Mouse (Mus musculus): ENCODE data around the gene Zbtb8os. TPM values are rescaled to one million over a fixed set of nuclear protein-coding genes. Genes with fewer than 3 reads are reported as not detected.

Zbtb8os gene
- polyA plus RNA-seq, 1 experiment from 2014 or later, result 60.8 TPM

GRCm38 (mm10) chr4:129383586-129383985, 48.1 kb downstream of the Zbtb8os start:
- no peak for TF ChIP-seq CTCF (IDR thresholded peaks at IDR 0.05; ENCODE audit: low read depth)
- Histone ChIP-seq H3K27ac (peak overlapping the region; percentile 19; the same call in 1 of the 2 replicates), H3K9ac (ENCODE audit: low read depth, low read length) (no peak overlapping the region), H3K4me2 (ENCODE audit: low read length) (peak overlapping the region; percentile 6; the same call in 1 of the 2 replicates), H3K36me3 (ENCODE audit: insufficient read depth, low read length) (no peaks in the 10 kb centered on the region), H3K9me3 (replicated peaks; ENCODE audit: low read length) (no peaks in the 10 kb centered on the region), H3K4me1 (replicated peaks; ENCODE audit: insufficient read depth, low read length) (no peaks in the 10 kb centered on the region; the same call in 1 of the 2 replicates), H3K4me3 (replicated peaks; ENCODE audit: low read depth, low read length) (no peak overlapping the region), H3K27me3 (ENCODE audit: insufficient read depth, low read length) (no peaks in the 10 kb centered on the region)
- DNase-seq (ENCODE audit: low spot score), result no peak
- ATAC-seq (replicated peaks; ENCODE audit: low FRiP score, low read depth), result no peak
- WGBS, result 84% methylated on average over 3 of the region's 3 CpGs

GRCm38 (mm10) chr4:129384440-129384839, 48.9 kb downstream of the Zbtb8os start:
- peak overlapping the region; percentile 32; the same call in 1 of the 2 replicates for H3K4me2 ChIP-seq (ENCODE audit: low read length)
- no peaks in the 10 kb centered on the region; the same call in 1 of the 2 replicates for H3K4me1 ChIP-seq (replicated peaks; ENCODE audit: insufficient read depth, low read length)
- 10% methylated on average over 6 of the region's 6 CpGs for WGBS
- no peak overlapping the region for H3K4me3 ChIP-seq (replicated peaks; ENCODE audit: low read depth, low read length)
- ATAC-seq (replicated peaks; ENCODE audit: low FRiP score, low read depth) (peak; percentile 66; the same call in 1 of the 2 replicates), DNase-seq (ENCODE audit: low spot score) (peak; percentile 89)
- no peaks in the 10 kb centered on the region for H3K36me3 ChIP-seq (ENCODE audit: insufficient read depth, low read length)
- no peak for TF ChIP-seq CTCF (IDR thresholded peaks at IDR 0.05; ENCODE audit: low read depth)
- H3K27me3 ChIP-seq (ENCODE audit: insufficient read depth, low read length), result no peaks in the 10 kb centered on the region
- peak overlapping the region; percentile 65; the same call in 1 of the 2 replicates for H3K27ac ChIP-seq
- no peaks in the 10 kb centered on the region for H3K9me3 ChIP-seq (replicated peaks; ENCODE audit: low read length)
- H3K9ac ChIP-seq (ENCODE audit: low read depth, low read length), result no peak overlapping the region

GRCm38 (mm10) chr4:129385685-129386084, 50.2 kb downstream of the Zbtb8os start:
- 76% methylated on average over 11 of the region's 11 CpGs for WGBS
- H3K9ac ChIP-seq (ENCODE audit: low read depth, low read length), result no peak overlapping the region
- H3K27ac ChIP-seq, result no peak overlapping the region
- TF ChIP-seq CTCF (IDR thresholded peaks at IDR 0.05; ENCODE audit: low read depth), result no peak
- no peak overlapping the region for H3K4me2 ChIP-seq (ENCODE audit: low read length)
- ATAC-seq (replicated peaks; ENCODE audit: low FRiP score, low read depth) (no peak), DNase-seq (ENCODE audit: low spot score) (no peak)
- no peaks in the 10 kb centered on the region for H3K27me3 ChIP-seq (ENCODE audit: insufficient read depth, low read length)
- H3K4me3 ChIP-seq (replicated peaks; ENCODE audit: low read depth, low read length), result no peak overlapping the region
- H3K9me3 ChIP-seq (replicated peaks; ENCODE audit: low read length), result no peaks in the 10 kb centered on the region
- no peaks in the 10 kb centered on the region for H3K36me3 ChIP-seq (ENCODE audit: insufficient read depth, low read length)
- no peaks in the 10 kb centered on the region; the same call in 1 of the 2 replicates for H3K4me1 ChIP-seq (replicated peaks; ENCODE audit: insufficient read depth, low read length)

DNA sequence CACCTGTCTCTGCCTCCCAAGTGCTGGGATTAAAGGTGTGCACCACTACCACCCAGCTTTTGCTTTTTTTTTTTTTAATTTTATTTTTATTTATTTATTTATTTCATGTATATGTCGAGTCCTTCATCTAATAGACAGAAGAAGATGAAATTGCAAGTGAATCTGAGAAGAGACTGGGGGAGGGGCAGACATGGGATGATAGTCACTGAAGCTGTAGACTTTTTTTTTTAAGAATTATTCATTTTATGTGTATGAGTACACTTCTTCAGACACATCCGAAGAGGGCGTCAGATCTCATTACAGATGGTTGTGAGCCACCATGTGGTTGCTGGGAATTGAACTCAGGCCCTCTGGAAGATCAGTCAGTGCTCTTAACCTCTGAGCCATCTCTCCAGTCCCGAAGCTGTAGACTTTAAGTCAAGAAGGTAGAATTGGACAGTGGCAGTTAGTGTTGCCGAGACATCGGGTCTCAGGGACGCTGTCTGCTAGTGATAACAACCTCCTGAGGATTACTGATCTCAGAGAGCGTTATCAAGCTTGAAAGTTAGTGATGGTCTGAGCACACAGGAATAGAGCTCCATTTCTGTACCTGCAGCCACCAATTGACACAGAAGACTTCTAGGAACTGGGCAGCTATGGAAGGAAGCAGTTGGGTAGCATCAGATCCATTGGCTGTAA, 50.9 kb downstream of the Zbtb8os start:
- no peak overlapping the region for H3K4me2 ChIP-seq (ENCODE audit: low read length)
- no peak for TF ChIP-seq CTCF (IDR thresholded peaks at IDR 0.05; ENCODE audit: low read depth)
- ATAC-seq (replicated peaks; ENCODE audit: low FRiP score, low read depth) (no peak), DNase-seq (ENCODE audit: low spot score) (no peak)
- no peaks in the 10 kb centered on the region for H3K27me3 ChIP-seq (ENCODE audit: insufficient read depth, low read length)
- no peaks in the 10 kb centered on the region; the same call in 1 of the 2 replicates for H3K4me1 ChIP-seq (replicated peaks; ENCODE audit: insufficient read depth, low read length)
- no peak overlapping the region for H3K9ac ChIP-seq (ENCODE audit: low read depth, low read length)
- H3K4me3 ChIP-seq (replicated peaks; ENCODE audit: low read depth, low read length), result no peak overlapping the region
- no peaks in the 10 kb centered on the region for H3K9me3 ChIP-seq (replicated peaks; ENCODE audit: low read length)
- WGBS, result 92% methylated on average over 8 of the region's 8 CpGs
- H3K27ac ChIP-seq, result no peak overlapping the region
- H3K36me3 ChIP-seq (ENCODE audit: insufficient read depth, low read length), result no peaks in the 10 kb centered on the region

- Histone ChIP-seq H3K4me1 (replicated peaks; ENCODE audit: insufficient read depth, low read length) (no peaks in the 10 kb centered on the region; the same call in 1 of the 2 replicates), H3K27me3 (ENCODE audit: insufficient read depth, low read length) (no peaks in the 10 kb centered on the region), H3K9ac (ENCODE audit: low read depth, low read length) (no peak overlapping the region), H3K36me3 (ENCODE audit: insufficient read depth, low read length) (no peaks in the 10 kb centered on the region), H3K4me2 (ENCODE audit: low read length) (no peak overlapping the region), H3K4me3 (replicated peaks; ENCODE audit: low read depth, low read length) (no peak overlapping the region), H3K27ac (no peak overlapping the region), H3K9me3 (replicated peaks; ENCODE audit: low read length) (no peaks in the 10 kb centered on the region)
- DNase-seq (ENCODE audit: low spot score) (no peak), ATAC-seq (replicated peaks; ENCODE audit: low FRiP score, low read depth) (no peak)
- no peak for TF ChIP-seq CTCF (IDR thresholded peaks at IDR 0.05; ENCODE audit: low read depth)
- WGBS, result 76% methylated on average over 1 of the region's 2 CpGs
These were observed 51.5 kb downstream of the Zbtb8os start for GRCm38 (mm10) chr4:129386989-129387388.

DNA sequence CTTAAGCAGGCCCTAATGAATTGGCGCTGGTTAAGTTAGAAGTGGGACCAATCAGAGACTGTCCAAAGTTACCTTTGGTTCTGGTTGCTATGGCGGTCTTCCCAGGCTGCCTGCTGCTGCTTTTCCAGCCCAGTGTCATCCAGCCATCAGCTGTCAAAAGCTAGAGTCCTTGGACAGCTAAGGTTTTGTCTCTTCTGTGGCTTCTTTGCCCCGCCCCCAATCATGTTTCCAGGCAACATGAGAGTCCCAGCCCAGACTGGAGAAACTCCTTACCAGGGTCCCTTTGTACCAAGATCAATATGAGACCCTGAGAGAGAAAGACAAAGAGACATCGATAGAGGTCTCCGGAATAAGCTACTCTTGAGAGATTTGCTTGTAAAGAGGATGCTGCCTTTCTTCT, 52.9 kb downstream of the Zbtb8os start:
- no peaks in the 10 kb centered on the region for H3K36me3 ChIP-seq (ENCODE audit: insufficient read depth, low read length)
- no peaks in the 10 kb centered on the region for H3K4me1 ChIP-seq (replicated peaks; ENCODE audit: insufficient read depth, low read length)
- no peak overlapping the region for H3K4me3 ChIP-seq (replicated peaks; ENCODE audit: low read depth, low read length)
- no peaks in the 10 kb centered on the region for H3K27me3 ChIP-seq (ENCODE audit: insufficient read depth, low read length)
- TF ChIP-seq CTCF (IDR thresholded peaks at IDR 0.05; ENCODE audit: low read depth), result no peak
- H3K9me3 ChIP-seq (replicated peaks; ENCODE audit: low read length), result no peaks in the 10 kb centered on the region
- WGBS, result 88% methylated on average over 5 of the region's 5 CpGs
- no peak overlapping the region for H3K27ac ChIP-seq
- H3K9ac ChIP-seq (ENCODE audit: low read depth, low read length), result no peak overlapping the region
- no peak for DNase-seq (ENCODE audit: low spot score)
- no peak for ATAC-seq (replicated peaks; ENCODE audit: low FRiP score, low read depth)
- H3K4me2 ChIP-seq (ENCODE audit: low read length), result no peak overlapping the region

Data from kidney, postnatal 0 days (tissue).